Mouse (Mus musculus) MEL (cell line): ENCODE measurements at regions not wholly inside any gene's neighbourhood (a gene's known extent, or its start where the extent isn't known, plus 50 kb on each side); places are given as distances from the start of the nearest gene placed in this dataset.

Source experiments
- DNase-seq: peaks from one replicate; pipeline ENCODE4 v3.0.0; 2011; ENCODE audit warnings: low read depth, low spot score
- H3K27ac ChIP-seq: 2 replicates; pipeline ENCODE4 v1.5.1; 2012; ENCODE audit warnings: low read depth, mild to moderate bottlenecking, control low read depth, low read length, moderate library complexity; ENCODE audit not compliant: control insufficient read depth
- H3K27me3 ChIP-seq, 2 experiments: fragments of 150-350 bp in 1 of 2; sonication (generic) in 1 of 2; 2 replicates each; pipeline ENCODE4 v1.6.1; 2012; ENCODE audit warnings: low read length in 2 of 2, mild to moderate bottlenecking in 2 of 2, improper control_type of control experiment in 1 of 2, moderate library complexity in 1 of 2; ENCODE audit not compliant: insufficient read depth in 2 of 2, control insufficient read depth in 1 of 2
- H3K36me3 ChIP-seq, 2 experiments: 2 replicates each; pipeline ENCODE4 v1.6.1; 2012 to 2014; ENCODE audit warnings: low read length in 2 of 2, improper control_type of control experiment in 1 of 2, inconsistent platforms in 1 of 2, mild to moderate bottlenecking in 1 of 2; ENCODE audit not compliant: insufficient read depth in 2 of 2, control insufficient read depth in 1 of 2
- H3K4me1 ChIP-seq, 2 experiments: fragments of 150-350 bp in 1 of 2; sonication (generic) in 1 of 2; 2 replicates each; pipeline ENCODE4 v1.6.1; 2012; ENCODE audit warnings: low read length in 2 of 2, improper control_type of control experiment in 1 of 2, mild to moderate bottlenecking in 1 of 2; ENCODE audit not compliant: insufficient read depth in 2 of 2, control insufficient read depth in 1 of 2
- H3K4me3 ChIP-seq, 2 experiments: fragments of 150-350 bp in 1 of 2; sonication (generic) in 1 of 2; 2 replicates each; pipeline ENCODE4 v1.5.1; 2012; ENCODE audit warnings: low read depth in 2 of 2, low read length in 2 of 2, mild to moderate bottlenecking in 2 of 2, moderate library complexity in 2 of 2, control low read depth in 1 of 2, improper control_type of control experiment in 1 of 2; ENCODE audit not compliant: control insufficient read depth in 1 of 2, insufficient read depth in 1 of 2
- H3K79me2 ChIP-seq: 2 replicates; pipeline ENCODE4 v1.6.1; 2012; ENCODE audit warnings: mild to moderate bottlenecking, low read length, moderate library complexity; ENCODE audit not compliant: control insufficient read depth, poor library complexity, insufficient read depth
- H3K9ac ChIP-seq: 2 replicates; pipeline ENCODE4 v1.6.1; 2012; ENCODE audit warnings: low read depth, mild to moderate bottlenecking, control low read depth, low read length, moderate library complexity; ENCODE audit not compliant: control insufficient read depth, poor library complexity, severe bottlenecking
- H3K9me3 ChIP-seq: fragments of 150-350 bp; sonication (generic); replicated peaks from 2 replicates; pipeline ENCODE4 v1.6.1; 2012; ENCODE audit warnings: mild to moderate bottlenecking, low read length, improper control_type of control experiment, moderate library complexity; ENCODE audit not compliant: insufficient read depth
- CHD1 ChIP-seq: IDR thresholded peaks from 2 replicates; pipeline ENCODE4 v1.6.1; 2012; ENCODE audit warnings: low read depth, mild to moderate bottlenecking, inconsistent platforms, low read length, improper control_type of control experiment
- CTCF ChIP-seq, 3 experiments: IDR thresholded peaks in 2 of 3; conservative IDR thresholded peaks in 1 of 3; 2 replicates each; pipeline ENCODE4 v1.5.1; 2011 to 2012; ENCODE audit warnings: low read length in 3 of 3, low read depth in 2 of 3, mild to moderate bottlenecking in 2 of 3, improper control_type of control experiment in 1 of 3, inconsistent platforms in 1 of 3, mixed read lengths in 1 of 3, moderate library complexity in 1 of 3; ENCODE audit not compliant: control insufficient read depth in 1 of 3, insufficient read depth in 1 of 3, poor library complexity in 1 of 3, severe bottlenecking in 1 of 3
- GATA1 ChIP-seq: IDR thresholded peaks from 2 replicates; pipeline ENCODE4 v1.6.1; 2011; ENCODE audit warnings: low read depth, low read length, improper control_type of control experiment
- HCFC1 ChIP-seq: IDR thresholded peaks from 2 replicates; pipeline ENCODE4 v1.6.1; 2012; ENCODE audit warnings: low read depth, mild to moderate bottlenecking, inconsistent platforms, low read length, improper control_type of control experiment, moderate library complexity
- JUND ChIP-seq: IDR thresholded peaks from 2 replicates; pipeline ENCODE4 v1.6.1; 2011; ENCODE audit warnings: low read depth, mild to moderate bottlenecking, improper control_type of control experiment, low read length
- KAT2A ChIP-seq: conservative IDR thresholded peaks from 2 replicates; pipeline ENCODE4 v1.6.1; 2012; ENCODE audit warnings: low read depth, low read length, improper control_type of control experiment, inconsistent platforms
- MAZ ChIP-seq: IDR thresholded peaks from 2 replicates; pipeline ENCODE4 v1.6.1; 2012; ENCODE audit warnings: low read depth, mild to moderate bottlenecking, inconsistent platforms, low read length, improper control_type of control experiment
- MEF2A ChIP-seq: IDR thresholded peaks from 2 replicates; pipeline ENCODE4 v1.6.1; 2014; ENCODE audit warnings: low read depth, mild to moderate bottlenecking, inconsistent platforms, low read length, improper control_type of control experiment; ENCODE audit not compliant: poor library complexity, insufficient replicate concordance, severe bottlenecking; ENCODE audit errors: extremely low read depth
- MYB ChIP-seq: IDR thresholded peaks from 2 replicates; pipeline ENCODE4 v1.6.1; 2011; ENCODE audit warnings: mild to moderate bottlenecking, low read depth, low read length, improper control_type of control experiment
- MYC ChIP-seq: IDR thresholded peaks from 2 replicates; pipeline ENCODE4 v1.6.1; 2011; ENCODE audit warnings: low read depth, mild to moderate bottlenecking, low read length, improper control_type of control experiment, moderate library complexity
- POLR2AphosphoS2 ChIP-seq: IDR thresholded peaks from 2 replicates; pipeline ENCODE4 v1.6.1; 2011; ENCODE audit warnings: low read length, improper control_type of control experiment
- RAD21 ChIP-seq: IDR thresholded peaks from 2 replicates; pipeline ENCODE4 v1.6.1; 2011; ENCODE audit warnings: mild to moderate bottlenecking, low read depth, low read length, improper control_type of control experiment
- SIN3A ChIP-seq: IDR thresholded peaks from 2 replicates; pipeline ENCODE4 v1.6.1; 2012; ENCODE audit warnings: low read length, improper control_type of control experiment, inconsistent platforms
- USF1 ChIP-seq: IDR thresholded peaks from 2 replicates; pipeline ENCODE4 v1.6.1; 2014; ENCODE audit warnings: low read depth, mild to moderate bottlenecking, inconsistent platforms, low read length, improper control_type of control experiment, moderate library complexity
- USF2 ChIP-seq, 2 experiments: IDR thresholded peaks; 2 replicates each; pipeline ENCODE4 v1.6.1; 2011 to 2012; ENCODE audit warnings: improper control_type of control experiment in 2 of 2, low read length in 2 of 2, borderline replicate concordance in 1 of 2, inconsistent platforms in 1 of 2, low read depth in 1 of 2, mild to moderate bottlenecking in 1 of 2; ENCODE audit not compliant: insufficient read depth in 1 of 2
- ZKSCAN1 ChIP-seq: IDR thresholded peaks from 2 replicates; pipeline ENCODE4 v1.6.1; 2012; ENCODE audit warnings: low read depth, mild to moderate bottlenecking, inconsistent platforms, low read length, improper control_type of control experiment, moderate library complexity

GRCm38 (mm10) chr8:26513001-26513400 lies 393.7 kb downstream of the Gm45692 start:
- Histone ChIP-seq H3K27me3 (no peaks in the 10 kb centered on the region), H3K9ac (no peak overlapping the region), H3K4me1 (no peaks in the 10 kb centered on the region), H3K9me3 (no peaks in the 10 kb centered on the region), H3K36me3 (no peaks in the 10 kb centered on the region), H3K4me3 (no peak overlapping the region), H3K27ac (no peak overlapping the region), H3K79me2 (no peaks in the 10 kb centered on the region)
- DNase-seq = no peak
- TF ChIP-seq JUND (no peak), GATA1 (no peak), CHD1 (no peak), SIN3A (no peak), CTCF (IDR thresholded peaks at IDR 0.05 in 2 of 3, conservative IDR thresholded peaks at IDR 0.05 in 1 of 3; ENCODE audit: control insufficient read depth in 1 of 3, insufficient read depth in 1 of 3, low read depth in 2 of 3, low read length in 3 of 3, poor library complexity in 1 of 3, severe bottlenecking in 1 of 3) (no peak), USF2 (IDR thresholded peaks at IDR 0.05; ENCODE audit: borderline replicate concordance in 1 of 2, insufficient read depth in 1 of 2, low read depth in 1 of 2, low read length in 2 of 2) (no peak), HCFC1 (no peak)

- no peak for TF ChIP-seq POLR2AphosphoS2
- TF ChIP-seq SIN3A = no peak
- no peak for TF ChIP-seq MYC
- TF ChIP-seq MAZ = no peak
- no peak for TF ChIP-seq KAT2A
- no peak for TF ChIP-seq USF1
- no peak for TF ChIP-seq JUND
- TF ChIP-seq MEF2A = no peak
- H3K27ac ChIP-seq = no peak overlapping the region
- H3K36me3 ChIP-seq = no peaks in the 10 kb centered on the region
- no peaks in the 10 kb centered on the region for H3K9me3 ChIP-seq
- H3K4me1 ChIP-seq = no peaks in the 10 kb centered on the region
- no peaks in the 10 kb centered on the region for H3K27me3 ChIP-seq
- no peaks in the 10 kb centered on the region for H3K79me2 ChIP-seq
- H3K4me3 ChIP-seq = no peak overlapping the region
- no peak for DNase-seq
- no peak overlapping the region for H3K9ac ChIP-seq
Measured at GRCm38 (mm10) chr8:26524237-26524636, 404.9 kb downstream of the Gm45692 start.

GRCm38 (mm10) chr8:26526474-26527185 lies 407.3 kb downstream of the Gm45692 start:
- DNase-seq = no peak
- H3K4me3 ChIP-seq = no peak overlapping the region
- H3K27ac ChIP-seq = no peak overlapping the region
- H3K79me2 ChIP-seq = no peaks in the 10 kb centered on the region
- H3K36me3 ChIP-seq = no peaks in the 10 kb centered on the region
- TF ChIP-seq MYB (no peak), RAD21 (no peak), KAT2A (no peak), USF1 (no peak), ZKSCAN1 (no peak)
- no peak overlapping the region for H3K9ac ChIP-seq
- H3K9me3 ChIP-seq = no peaks in the 10 kb centered on the region
- H3K4me1 ChIP-seq = no peaks in the 10 kb centered on the region
- H3K27me3 ChIP-seq = no peaks in the 10 kb centered on the region
